Mouse (Mus musculus) lung, embryonic 14.5 days (tissue): ENCODE measurements at regions not wholly inside any gene's neighbourhood (a gene's known extent, or its start where the extent isn't known, plus 50 kb on each side); places are given as distances from the start of the nearest gene placed in this dataset. TPM values are rescaled to one million over a fixed set of nuclear protein-coding genes. Genes with fewer than 3 reads are reported as not detected.

Experiments
- ATAC-seq: fragments of 200-750 bp; cut with Nextera tagmentation; 2 replicates; pipeline ENCODE4 v1.8.0; 2017; ENCODE audit warnings: mild to moderate bottlenecking, moderate TSS enrichment, moderate library complexity; ENCODE audit not compliant: insufficient read depth
- DNase-seq: peaks from one replicate; pipeline ENCODE4 v3.0.0-alpha.2; 2015
- H3K27ac ChIP-seq: fragments of 300-500 bp; sonication (generic); 2 replicates; pipeline ENCODE4 v1.5.1; 2014; ENCODE audit warnings: low read depth, mild to moderate bottlenecking, moderate library complexity
- H3K27me3 ChIP-seq: fragments of 300-500 bp; sonication (generic); 2 replicates; pipeline ENCODE4 v1.6.1; 2014; ENCODE audit warnings: low read length, control low read depth; ENCODE audit not compliant: insufficient read depth
- H3K36me3 ChIP-seq: fragments of 300-500 bp; sonication (generic); 2 replicates; pipeline ENCODE4 v1.6.1; 2014; ENCODE audit warnings: control low read depth; ENCODE audit not compliant: insufficient read depth
- H3K4me1 ChIP-seq: fragments of 300-500 bp; sonication (generic); 2 replicates; pipeline ENCODE4 v1.6.1; 2014; ENCODE audit warnings: antibody characterized with exemption, control low read depth; ENCODE audit not compliant: insufficient read depth
- H3K4me2 ChIP-seq: fragments of 300-500 bp; sonication (generic); 2 replicates; pipeline ENCODE4 v1.6.1; 2014; ENCODE audit warnings: mild to moderate bottlenecking
- H3K4me3 ChIP-seq: fragments of 300-500 bp; sonication (generic); 2 replicates; pipeline ENCODE4 v1.5.1; 2014; ENCODE audit warnings: low read depth, low read length
- H3K9ac ChIP-seq: fragments of 300-500 bp; sonication (generic); 2 replicates; pipeline ENCODE4 v1.6.1; 2014
- H3K9me3 ChIP-seq: fragments of 300-500 bp; sonication (generic); 2 replicates; pipeline ENCODE4 v1.6.1; 2016; ENCODE audit warnings: low read depth, low read length, control low read depth
- CTCF ChIP-seq: IDR thresholded peaks from 2 replicates; pipeline ENCODE4 v1.5.1; 2016; ENCODE audit warnings: antibody characterized with exemption, low read depth
- WGBS: fragments of 180-500 bp; shearing (Covaris S2); extraction: QIAGEN DNeasy Blood & Tissue Kit; methylation state at CpG from one replicate; pipeline ENCODE4 v1.1.7; 2014; 5-methylcytosine and 5-hydroxymethylcytosine counted together
- microRNA-seq: library from miRNA; unstranded; fragments of <30 nt; microRNA quantifications from one replicate; pipeline ENCODE4, GENCODE M21; 2016; ENCODE audit warnings: borderline number of aligned reads

GRCm38 (mm10) chr17:45195779-45196178, 237.8 kb downstream of the Cdc5l start:
- Histone ChIP-seq H3K27ac (no peak overlapping the region), H3K36me3 (no peaks in the 10 kb centered on the region), H3K4me3 (no peak overlapping the region), H3K4me1 (no peaks in the 10 kb centered on the region), H3K9ac (no peak overlapping the region), H3K9me3 (no peaks in the 10 kb centered on the region), H3K27me3 (no peaks in the 10 kb centered on the region), H3K4me2 (no peak overlapping the region)
- DNase-seq (no peak), ATAC-seq (no peak)
- 92% methylated on average over 6 of the region's 6 CpGs for WGBS
- no peak for TF ChIP-seq CTCF

- Histone ChIP-seq H3K9me3 (no peaks in the 10 kb centered on the region), H3K36me3 (no peaks in the 10 kb centered on the region), H3K27ac (no peak overlapping the region), H3K4me3 (no peak overlapping the region), H3K4me2 (no peak overlapping the region), H3K27me3 (no peaks in the 10 kb centered on the region), H3K4me1 (no peaks in the 10 kb centered on the region), H3K9ac (no peak overlapping the region)
- DNase-seq: peak; percentile 39
- WGBS: 34% methylated on average over 13 of the region's 13 CpGs
- ATAC-seq: peak; percentile 60; the same call in 1 of the 2 replicates
- TF ChIP-seq CTCF: no peak
Measured at GRCm38 (mm10) chr17:45194786-45195281, 238.7 kb downstream of the Cdc5l start.

- peak; percentile 35 for DNase-seq
- TF ChIP-seq CTCF: no peak
Measured at GRCm38 (mm10) chr17:45193456-45194025, 240.0 kb downstream of the Cdc5l start.

GRCm38 (mm10) chr17:45187402-45187801, 246.1 kb downstream of the Cdc5l start:
- Histone ChIP-seq H3K4me3 (no peak overlapping the region), H3K9me3 (no peaks in the 10 kb centered on the region), H3K27ac (no peak overlapping the region), H3K27me3 (no peaks in the 10 kb centered on the region), H3K4me1 (no peaks in the 10 kb centered on the region), H3K4me2 (no peak overlapping the region), H3K9ac (no peak overlapping the region), H3K36me3 (no peaks in the 10 kb centered on the region)
- ATAC-seq (no peak), DNase-seq (no peak)
- WGBS: 76% methylated on average over 7 of the region's 7 CpGs
- TF ChIP-seq CTCF: no peak

More at GRCm38 (mm10) chr17:45193456-45194025, 240.0 kb downstream of the Cdc5l start:
- Histone ChIP-seq H3K9ac (no peak overlapping the region), H3K9me3 (no peaks in the 10 kb centered on the region), H3K4me3 (no peak overlapping the region), H3K4me1 (no peaks in the 10 kb centered on the region), H3K27me3 (no peaks in the 10 kb centered on the region), H3K36me3 (no peaks in the 10 kb centered on the region), H3K4me2 (no peak overlapping the region), H3K27ac (no peak overlapping the region)
- ATAC-seq: no peak
- 26% methylated on average over 11 of the region's 11 CpGs for WGBS

- Histone ChIP-seq H3K9me3 (no peaks in the 10 kb centered on the region), H3K9ac (no peak overlapping the region), H3K4me3 (no peak overlapping the region), H3K27me3 (no peaks in the 10 kb centered on the region), H3K36me3 (no peaks in the 10 kb centered on the region), H3K27ac (no peak overlapping the region), H3K4me1 (no peaks in the 10 kb centered on the region), H3K4me2 (no peak overlapping the region)
- TF ChIP-seq CTCF: no peak
- DNase-seq: no peak
- 45% methylated on average over 4 of the region's 4 CpGs for WGBS
- ATAC-seq: no peak
Measured at GRCm38 (mm10) chr17:45176340-45176739, 257.2 kb downstream of the Cdc5l start.

- H3K36me3 ChIP-seq: no peaks in the 10 kb centered on the region
- ATAC-seq (peak; percentile 12; the same call in 1 of the 2 replicates), DNase-seq (no peak)
- H3K4me3 ChIP-seq: no peak overlapping the region
- no peak for TF ChIP-seq CTCF
- no peak overlapping the region for H3K9ac ChIP-seq
- 36% methylated on average over 10 of the region's 10 CpGs for WGBS
- no peak overlapping the region for H3K4me2 ChIP-seq
- H3K27me3 ChIP-seq: no peaks in the 10 kb centered on the region
- no peaks in the 10 kb centered on the region for H3K9me3 ChIP-seq
- H3K27ac ChIP-seq: no peak overlapping the region
- no peaks in the 10 kb centered on the region for H3K4me1 ChIP-seq
Measured at GRCm38 (mm10) chr17:45169257-45169994, 264.1 kb downstream of the Cdc5l start.

Small RNA genes in the stretch of these regions (microRNA-seq; reads per million reads assigned to microRNA genes)
- gene Gm24979: not detected
